Mouse (Mus musculus) v-Abl transformed pro-B cells (cell line): ENCODE measurements around the gene Zfp872.

Experiments
- in situ Hi-C, 2 experiments: fragments of 400-800 bp; cut with MboI; formaldehyde crosslinking; loops; one replicate each; pipeline ENCODE4 v1.15.1; 2025; ENCODE audit not compliant: unreplicated experiment in 2 of 2

Zfp872 gene

GRCm38 (mm10) chr9:22244242-22244641 lies 56.4 kb downstream of the Zfp872 start:
- in situ Hi-C loops, result no loop called here
